Mouse (Mus musculus) embryonic facial prominence, embryonic 11.5 days (tissue): ENCODE measurements around the gene Nxnl1. TPM values are rescaled to one million over a fixed set of nuclear protein-coding genes. Genes with fewer than 3 reads are reported as not detected.

ENCODE experiments used
- ATAC-seq: fragments of 200-750 bp; cut with Nextera tagmentation; replicated peaks from 2 replicates; pipeline ENCODE4 v1.8.0; 2017; ENCODE audit warnings: low read depth; ENCODE audit not compliant: insufficient number of reproducible peaks, low FRiP score, low TSS enrichment
- DNase-seq: peaks from one replicate; pipeline ENCODE4 v3.0.0-alpha.2; 2015; ENCODE audit warnings: low spot score
- H3K27ac ChIP-seq: fragments of 300-500 bp; sonication (generic); replicated peaks from 2 replicates; pipeline ENCODE4 v1.5.1; 2014; ENCODE audit warnings: mild to moderate bottlenecking, low read depth, low read length, control low read depth
- H3K27me3 ChIP-seq: fragments of 300-500 bp; sonication (generic); 2 replicates; pipeline ENCODE4 v1.6.1; 2014; ENCODE audit warnings: mild to moderate bottlenecking, low read length, moderate library complexity, mixed read lengths; ENCODE audit not compliant: control insufficient read depth, insufficient read depth
- H3K36me3 ChIP-seq: fragments of 300-500 bp; sonication (generic); replicated peaks from 2 replicates; pipeline ENCODE4 v1.6.1; 2014; ENCODE audit warnings: low read depth, mild to moderate bottlenecking, low read length, moderate library complexity, mixed read lengths; ENCODE audit not compliant: control insufficient read depth, insufficient read depth
- H3K4me1 ChIP-seq: fragments of 300-500 bp; sonication (generic); 2 replicates; pipeline ENCODE4 v1.6.1; 2014; ENCODE audit warnings: low read length, mixed read lengths; ENCODE audit not compliant: control insufficient read depth, insufficient read depth
- H3K4me2 ChIP-seq: fragments of 300-500 bp; sonication (generic); 2 replicates; pipeline ENCODE4 v1.6.1; 2014; ENCODE audit warnings: low read depth, mild to moderate bottlenecking, control low read depth, low read length, moderate library complexity
- H3K4me3 ChIP-seq: fragments of 300-500 bp; sonication (generic); 2 replicates; pipeline ENCODE4 v1.5.1; 2014; ENCODE audit warnings: low read depth, low read length, control low read depth
- H3K9ac ChIP-seq: fragments of 300-500 bp; sonication (generic); replicated peaks from 2 replicates; pipeline ENCODE4 v1.6.1; 2014; ENCODE audit warnings: mild to moderate bottlenecking, control low read depth, low read length
- H3K9me3 ChIP-seq: fragments of 300-500 bp; sonication (generic); replicated peaks from 2 replicates; pipeline ENCODE4 v1.6.1; 2016; ENCODE audit warnings: mild to moderate bottlenecking, low read length, inconsistent platforms, mixed read lengths; ENCODE audit not compliant: control insufficient read depth
- WGBS: fragments of 180-500 bp; shearing (Covaris S2); extraction: QIAGEN DNeasy Blood & Tissue Kit; methylation state at CpG from one replicate; pipeline ENCODE4 v1.1.7; 2014; 5-methylcytosine and 5-hydroxymethylcytosine counted together
- polyA plus RNA-seq: library from polyadenylated mRNA; unstranded; fragments of >200 nt; fragmentation: Nextera tagmentation; extraction: Ambion mirVana; gene quantifications from 2 replicates; pipeline ENCODE4 v1.2.1, GENCODE M21; 2014

The Nxnl1 gene
- polyA plus RNA-seq, 1 experiment from 2014 or later = not detected

GRCm38 (mm10) chr8:71598841-71599240 is 32.4 kb upstream of the Nxnl1 start:
- ATAC-seq (no peak), DNase-seq (no peak)
- Histone ChIP-seq H3K9me3 (no peaks in the 10 kb centered on the region), H3K4me3 (no peak overlapping the region), H3K27me3 (peaks cover 19% of the 10 kb centered on the region), H3K9ac (no peak overlapping the region), H3K27ac (no peak overlapping the region), H3K4me2 (no peak overlapping the region), H3K4me1 (peaks cover 6% of the 10 kb centered on the region), H3K36me3 (no peaks in the 10 kb centered on the region)
- 87% methylated on average over 5 of the region's 5 CpGs for WGBS

GRCm38 (mm10) chr8:71598375-71598774 is 32.0 kb upstream of the Nxnl1 start:
- Histone ChIP-seq H3K4me1 (peaks cover 6% of the 10 kb centered on the region), H3K27me3 (peaks cover 17% of the 10 kb centered on the region), H3K9me3 (no peaks in the 10 kb centered on the region), H3K36me3 (no peaks in the 10 kb centered on the region), H3K4me3 (no peak overlapping the region), H3K4me2 (no peak overlapping the region), H3K27ac (no peak overlapping the region), H3K9ac (no peak overlapping the region)
- ATAC-seq (no peak), DNase-seq (no peak)

GRCm38 (mm10) chr8:71597451-71597850 is 31.1 kb upstream of the Nxnl1 start, which contains the start of gene Fam129c:
TSS of gene Fam129c (plus strand) at chr8:71597648.
- ATAC-seq (no peak), DNase-seq (no peak)
- no peak within 1 kb of the TSS for H3K9ac ChIP-seq
- H3K4me3 ChIP-seq = no peak within 1 kb of the TSS
- peaks cover 4% of the 10 kb centered on the region for H3K4me1 ChIP-seq
- H3K27ac ChIP-seq = no peak within 1 kb of the TSS
- H3K9me3 ChIP-seq = no peaks in the 10 kb centered on the region
- H3K27me3 ChIP-seq = peaks cover 11% of the 10 kb centered on the region
- WGBS = 70% methylated on average over 3 of the region's 3 CpGs
- H3K36me3 ChIP-seq = no peaks in the 10 kb centered on the region
- H3K4me2 ChIP-seq = no peak within 1 kb of the TSS

- Histone ChIP-seq H3K27me3 (peaks cover 5% of the 10 kb centered on the region), H3K9me3 (no peaks in the 10 kb centered on the region), H3K4me2 (no peak overlapping the region), H3K4me1 (peaks cover 3% of the 10 kb centered on the region; the same call in 1 of the 2 replicates), H3K4me3 (no peak overlapping the region), H3K9ac (no peak overlapping the region), H3K36me3 (no peaks in the 10 kb centered on the region), H3K27ac (no peak overlapping the region)
- 85% methylated on average over 4 of the region's 4 CpGs for WGBS
- no peak for ATAC-seq
- DNase-seq = no peak
Observed at GRCm38 (mm10) chr8:71596798-71597197, 30.4 kb upstream of the Nxnl1 start.

GRCm38 (mm10) chr8:71596384-71596783 is 30.0 kb upstream of the Nxnl1 start:
- H3K27ac ChIP-seq = no peak overlapping the region
- no peak overlapping the region for H3K4me3 ChIP-seq
- H3K4me2 ChIP-seq = no peak overlapping the region
- H3K9me3 ChIP-seq = no peaks in the 10 kb centered on the region
- H3K27me3 ChIP-seq = peaks cover under 1% of the 10 kb centered on the region; the same call in 1 of the 2 replicates
- H3K36me3 ChIP-seq = no peaks in the 10 kb centered on the region
- 54% methylated on average over 6 of the region's 6 CpGs for WGBS
- no peak for ATAC-seq
- no peak for DNase-seq
- peaks cover 3% of the 10 kb centered on the region; the same call in 1 of the 2 replicates for H3K4me1 ChIP-seq
- H3K9ac ChIP-seq = no peak overlapping the region

GRCm38 (mm10) chr8:71595862-71596261 is 29.5 kb upstream of the Nxnl1 start:
- DNase-seq = peak; percentile 84
- no peaks in the 10 kb centered on the region for H3K36me3 ChIP-seq
- H3K4me3 ChIP-seq = no peak overlapping the region
- 10% methylated on average over 27 of the region's 27 CpGs for WGBS
- H3K9ac ChIP-seq = no peak overlapping the region
- ATAC-seq = 0 out of 2 replicates have a peak, but pooled peaks have one; percentile 18
- no peaks in the 10 kb centered on the region for H3K27me3 ChIP-seq
- H3K27ac ChIP-seq = no peak overlapping the region
- no peak overlapping the region for H3K4me2 ChIP-seq
- H3K9me3 ChIP-seq = no peaks in the 10 kb centered on the region
- peaks cover 3% of the 10 kb centered on the region; the same call in 1 of the 2 replicates for H3K4me1 ChIP-seq

GRCm38 (mm10) chr8:71594324-71594722 is 27.9 kb upstream of the Nxnl1 start:
- Histone ChIP-seq H3K9me3 (no peaks in the 10 kb centered on the region), H3K36me3 (no peaks in the 10 kb centered on the region), H3K27ac (no peak overlapping the region), H3K4me3 (no peak overlapping the region; the same call in 1 of the 2 replicates), H3K27me3 (no peaks in the 10 kb centered on the region), H3K4me2 (no peak overlapping the region), H3K4me1 (peaks cover 3% of the 10 kb centered on the region; the same call in 1 of the 2 replicates), H3K9ac (no peak overlapping the region; the same call in 1 of the 2 replicates)
- DNase-seq (no peak), ATAC-seq (no peak)
- 85% methylated on average over 4 of the region's 4 CpGs for WGBS

- DNase-seq = no peak
- Histone ChIP-seq H3K9ac (no peak overlapping the region), H3K27ac (no peak overlapping the region)
Observed at GRCm38 (mm10) chr8:71593556-71594323, 27.3 kb upstream of the Nxnl1 start.

More at GRCm38 (mm10) chr8:71593556-71594323, 27.3 kb upstream of the Nxnl1 start:
- WGBS = 91% methylated on average over 8 of the region's 8 CpGs
- Histone ChIP-seq H3K9me3 (no peaks in the 10 kb centered on the region), H3K36me3 (no peaks in the 10 kb centered on the region), H3K4me2 (no peak overlapping the region), H3K4me1 (peaks cover 3% of the 10 kb centered on the region; the same call in 1 of the 2 replicates), H3K27me3 (no peaks in the 10 kb centered on the region), H3K4me3 (no peak overlapping the region; the same call in 1 of the 2 replicates)
- no peak for ATAC-seq
